Mouse (Mus musculus): ENCODE measurements around the gene Ang2.

Ang2 gene

DNA sequence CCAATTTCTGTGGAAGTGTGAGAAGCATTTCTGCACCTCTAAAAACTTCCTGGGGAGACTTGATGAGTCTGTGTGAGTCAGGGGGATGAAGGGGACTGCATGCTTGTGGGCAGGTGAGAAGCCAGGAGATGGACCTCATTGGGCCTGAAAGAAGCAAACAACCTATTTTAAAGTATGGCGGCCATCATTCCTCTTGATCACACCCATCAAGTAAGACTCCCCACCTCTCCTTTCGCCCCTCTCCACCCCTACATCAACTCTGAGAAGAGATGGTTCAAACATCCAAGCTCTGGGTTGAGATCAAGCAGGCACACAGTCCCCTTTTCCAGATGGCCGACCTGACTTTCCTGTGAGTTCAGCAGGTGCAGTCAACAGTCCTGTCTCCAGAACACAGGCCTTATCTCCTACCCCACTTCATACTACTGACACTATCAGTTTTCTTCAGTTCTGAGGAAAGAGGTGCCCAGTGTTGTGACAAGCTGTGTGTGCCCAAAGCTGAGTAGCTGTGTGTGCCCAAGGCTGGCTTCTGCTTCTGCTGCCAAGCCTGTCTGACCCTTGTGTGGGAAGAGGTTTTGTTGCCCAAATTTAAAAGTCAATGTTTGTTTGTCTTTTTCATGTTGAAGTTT is 48.6 kb downstream of the Ang2 start:
- CTCF ChIA-PET: no interaction called here

- CTCF ChIA-PET: no interaction called here
Measured at GRCm38 (mm10) chr14:51149164-51149563, 49.8 kb downstream of the Ang2 start.

- CTCF ChIA-PET: no interaction called here
Measured at GRCm38 (mm10) chr14:51148006-51148405, 50.9 kb downstream of the Ang2 start.

DNA sequence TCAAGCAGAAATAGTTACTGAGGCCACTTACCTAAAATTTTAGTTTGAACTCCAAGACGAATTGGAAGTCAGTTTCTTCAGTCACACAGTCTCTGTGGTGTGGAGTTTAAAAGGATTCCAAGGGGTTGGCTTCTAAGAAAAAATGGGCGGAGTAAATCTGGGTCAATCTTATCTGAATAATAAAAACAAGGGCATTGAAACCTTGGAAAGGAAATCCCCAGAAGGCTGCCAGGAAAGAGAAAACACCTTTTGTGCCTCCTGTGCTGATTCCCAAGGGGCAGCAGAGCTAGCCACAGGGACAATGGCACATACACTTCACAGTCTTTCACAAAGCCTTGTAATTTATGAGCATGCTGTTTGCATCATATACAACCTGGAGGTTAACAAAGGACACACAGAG is 52.3 kb downstream of the Ang2 start, which contains the start of gene Rnase1:
Rnase1 (minus strand) TSS at position 101 of the 400 bp plus-strand sequence.
- CTCF ChIA-PET: no interaction called here

DNA sequence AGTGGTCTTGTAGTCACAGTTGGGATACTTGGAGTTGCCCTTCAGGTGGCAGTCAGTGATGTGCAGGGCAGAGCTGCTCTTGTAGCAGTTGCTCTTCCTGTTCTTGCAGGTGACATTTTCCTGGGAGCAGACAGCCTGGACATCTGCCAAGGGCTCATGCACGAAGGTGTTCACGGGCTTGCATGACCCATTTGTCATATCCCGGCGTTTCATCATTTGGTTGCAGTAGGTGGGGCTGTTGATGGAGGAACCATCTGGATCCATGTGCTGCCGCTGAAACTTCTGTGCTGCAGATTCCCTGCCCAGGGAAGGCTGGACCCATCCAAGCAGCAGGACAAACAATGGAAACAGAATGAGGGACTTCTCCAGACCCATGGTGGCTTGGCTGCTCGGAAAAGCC is 53.4 kb downstream of the Ang2 start:
- CTCF ChIA-PET: no interaction called here

All from spleen, embryonic (tissue).